Mouse (Mus musculus): ENCODE results near the gene Ate1. TPM values are rescaled to one million over a fixed set of nuclear protein-coding genes. Genes with fewer than 3 reads are reported as not detected.
A peak's percentile ranks its signal among the peaks of the same experiment; 100 is the strongest.
"Not testable (repeated sequence)": the region's sequence is repeated elsewhere in the genome, so short reads cannot be mapped to it uniquely, and the experiment has no call there.

Ate1 gene
- polyA plus RNA-seq, 1 experiment from 2014 or later = 72.9 TPM

GRCm38 (mm10) chr7:130545401-130545800 lies 25.2 kb upstream of the Ate1 start:
- H3K27ac ChIP-seq (ENCODE audit: low read depth) = no peak overlapping the region
- H3K4me1 ChIP-seq (ENCODE audit: insufficient read depth) = no peaks in the 10 kb centered on the region
- DNase-seq = no peak
- H3K4me3 ChIP-seq (ENCODE audit: low read depth, low read length) = peak overlapping the region; percentile 84
- H3K36me3 ChIP-seq (ENCODE audit: insufficient read depth) = peaks cover 42% of the 10 kb centered on the region
- 85% methylated on average over 5 of the region's 5 CpGs for WGBS
- ATAC-seq (ENCODE audit: insufficient read depth) = no peak
- peak overlapping the region; percentile 93; the same call in 1 of the 2 replicates for H3K9ac ChIP-seq
- no peak for TF ChIP-seq CTCF (IDR thresholded peaks at IDR 0.05; ENCODE audit: low read depth)
- H3K4me2 ChIP-seq = peak overlapping the region; percentile 82
- no peaks in the 10 kb centered on the region for H3K27me3 ChIP-seq (ENCODE audit: insufficient read depth, low read length)
- H3K9me3 ChIP-seq (ENCODE audit: low read depth, low read length) = no peaks in the 10 kb centered on the region

DNA sequence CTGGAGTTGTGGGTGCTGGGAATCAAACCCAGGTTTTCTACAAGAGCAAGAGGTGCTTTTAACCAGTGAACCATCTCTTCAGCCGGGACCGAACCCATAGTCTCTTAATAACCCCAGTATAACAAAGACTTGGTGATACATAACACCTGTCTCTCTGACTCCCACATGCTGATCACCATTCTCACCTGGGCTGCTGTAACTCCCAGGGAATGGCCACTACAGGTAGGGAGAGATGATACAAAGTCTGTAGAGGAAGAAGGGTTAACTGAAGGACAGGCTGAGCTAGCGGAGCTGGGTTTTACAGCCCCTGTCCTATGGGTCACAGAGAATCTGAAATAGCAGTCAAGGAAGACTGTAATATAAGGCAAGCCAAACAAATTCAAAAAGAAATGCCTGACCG lies 23.0 kb upstream of the Ate1 start:
- no peak overlapping the region for H3K4me2 ChIP-seq
- H3K9ac ChIP-seq = no peak overlapping the region
- H3K4me1 ChIP-seq (ENCODE audit: insufficient read depth) = no peaks in the 10 kb centered on the region
- 96% methylated on average over 4 of the region's 4 CpGs for WGBS
- no peaks in the 10 kb centered on the region for H3K27me3 ChIP-seq (ENCODE audit: insufficient read depth, low read length)
- no peak for DNase-seq
- no peak overlapping the region for H3K27ac ChIP-seq (ENCODE audit: low read depth)
- no peaks in the 10 kb centered on the region for H3K9me3 ChIP-seq (ENCODE audit: low read depth, low read length)
- no peak overlapping the region for H3K4me3 ChIP-seq (ENCODE audit: low read depth, low read length)
- ATAC-seq (ENCODE audit: insufficient read depth) = no peak
- no peak for TF ChIP-seq CTCF (IDR thresholded peaks at IDR 0.05; ENCODE audit: low read depth)
- H3K36me3 ChIP-seq (ENCODE audit: insufficient read depth) = peaks cover 65% of the 10 kb centered on the region

DNA sequence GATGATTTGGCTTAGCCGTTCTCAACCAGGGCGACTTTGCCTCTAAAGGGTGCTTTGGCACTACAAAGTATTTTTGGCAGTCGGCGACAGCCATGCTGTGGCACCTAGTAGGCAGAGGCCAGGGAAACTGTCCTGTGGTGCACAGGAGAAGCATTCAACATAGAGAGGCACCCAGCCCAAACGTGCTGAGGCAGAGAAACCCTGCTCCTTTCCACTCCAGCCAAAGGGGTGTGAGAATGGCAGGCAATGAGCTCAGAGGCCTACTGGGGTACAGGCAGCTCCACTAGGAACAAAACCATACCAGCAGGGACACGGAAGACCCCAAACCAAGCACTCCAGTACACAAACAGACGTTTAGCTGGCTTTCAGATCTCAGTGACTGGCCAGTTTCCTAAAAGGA lies 20.0 kb upstream of the Ate1 start:
- DNase-seq = no peak
- Histone ChIP-seq H3K27ac (ENCODE audit: low read depth) (no peak overlapping the region), H3K36me3 (ENCODE audit: insufficient read depth) (peaks cover 86% of the 10 kb centered on the region), H3K4me1 (ENCODE audit: insufficient read depth) (no peaks in the 10 kb centered on the region), H3K9me3 (ENCODE audit: low read depth, low read length) (no peaks in the 10 kb centered on the region), H3K4me3 (ENCODE audit: low read depth, low read length) (no peak overlapping the region), H3K4me2 (no peak overlapping the region), H3K9ac (no peak overlapping the region), H3K27me3 (ENCODE audit: insufficient read depth, low read length) (no peaks in the 10 kb centered on the region)
- no peak for ATAC-seq (ENCODE audit: insufficient read depth)
- 85% methylated on average over 7 of the region's 7 CpGs for WGBS
- no peak for TF ChIP-seq CTCF (IDR thresholded peaks at IDR 0.05; ENCODE audit: low read depth)

- no peak overlapping the region for H3K4me3 ChIP-seq (ENCODE audit: low read depth, low read length)
- H3K4me2 ChIP-seq = no peak overlapping the region
- H3K36me3 ChIP-seq (ENCODE audit: insufficient read depth) = peaks cover 88% of the 10 kb centered on the region
- no peak for DNase-seq
- WGBS = 77% methylated on average over 4 of the region's 4 CpGs
- H3K9ac ChIP-seq = no peak overlapping the region
- H3K4me1 ChIP-seq (ENCODE audit: insufficient read depth) = no peaks in the 10 kb centered on the region
- no peak for TF ChIP-seq CTCF (IDR thresholded peaks at IDR 0.05; ENCODE audit: low read depth)
- no peaks in the 10 kb centered on the region for H3K9me3 ChIP-seq (ENCODE audit: low read depth, low read length)
- no peak for ATAC-seq (ENCODE audit: insufficient read depth)
- no peak overlapping the region for H3K27ac ChIP-seq (ENCODE audit: low read depth)
- H3K27me3 ChIP-seq (ENCODE audit: insufficient read depth, low read length) = no peaks in the 10 kb centered on the region
Observed at GRCm38 (mm10) chr7:130537068-130537467, 16.9 kb upstream of the Ate1 start.

DNA sequence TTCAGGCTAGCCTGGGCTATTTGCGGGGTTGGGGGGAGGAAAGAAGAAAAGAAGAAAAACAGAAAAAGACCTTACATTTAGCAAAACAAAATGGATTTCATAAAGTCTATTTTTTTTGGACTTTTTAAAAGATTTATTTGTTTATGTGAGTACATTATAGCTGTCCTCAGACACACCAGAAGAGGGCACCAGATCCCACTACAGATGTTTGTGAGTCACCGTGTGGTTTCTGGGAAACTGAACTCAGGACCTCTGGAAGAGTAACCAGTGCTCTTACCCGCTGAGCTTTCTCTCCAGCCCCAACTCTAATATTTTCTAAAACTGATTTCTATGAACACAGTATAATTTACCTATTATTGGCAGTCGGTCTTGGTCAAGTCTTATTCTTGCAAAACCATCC lies 15.0 kb upstream of the Ate1 start:
- Histone ChIP-seq H3K27me3 (ENCODE audit: insufficient read depth, low read length) (no peaks in the 10 kb centered on the region), H3K9me3 (ENCODE audit: low read depth, low read length) (no peaks in the 10 kb centered on the region), H3K4me1 (ENCODE audit: insufficient read depth) (no peaks in the 10 kb centered on the region), H3K9ac (no peak overlapping the region), H3K4me3 (ENCODE audit: low read depth, low read length) (no peak overlapping the region), H3K27ac (ENCODE audit: low read depth) (no peak overlapping the region), H3K36me3 (ENCODE audit: insufficient read depth) (peaks cover 84% of the 10 kb centered on the region), H3K4me2 (no peak overlapping the region)
- no peak for ATAC-seq (ENCODE audit: insufficient read depth)
- TF ChIP-seq CTCF (IDR thresholded peaks at IDR 0.05; ENCODE audit: low read depth) = peak; percentile 32
- 85% methylated on average over 4 of the region's 4 CpGs for WGBS
- DNase-seq = no peak

DNA sequence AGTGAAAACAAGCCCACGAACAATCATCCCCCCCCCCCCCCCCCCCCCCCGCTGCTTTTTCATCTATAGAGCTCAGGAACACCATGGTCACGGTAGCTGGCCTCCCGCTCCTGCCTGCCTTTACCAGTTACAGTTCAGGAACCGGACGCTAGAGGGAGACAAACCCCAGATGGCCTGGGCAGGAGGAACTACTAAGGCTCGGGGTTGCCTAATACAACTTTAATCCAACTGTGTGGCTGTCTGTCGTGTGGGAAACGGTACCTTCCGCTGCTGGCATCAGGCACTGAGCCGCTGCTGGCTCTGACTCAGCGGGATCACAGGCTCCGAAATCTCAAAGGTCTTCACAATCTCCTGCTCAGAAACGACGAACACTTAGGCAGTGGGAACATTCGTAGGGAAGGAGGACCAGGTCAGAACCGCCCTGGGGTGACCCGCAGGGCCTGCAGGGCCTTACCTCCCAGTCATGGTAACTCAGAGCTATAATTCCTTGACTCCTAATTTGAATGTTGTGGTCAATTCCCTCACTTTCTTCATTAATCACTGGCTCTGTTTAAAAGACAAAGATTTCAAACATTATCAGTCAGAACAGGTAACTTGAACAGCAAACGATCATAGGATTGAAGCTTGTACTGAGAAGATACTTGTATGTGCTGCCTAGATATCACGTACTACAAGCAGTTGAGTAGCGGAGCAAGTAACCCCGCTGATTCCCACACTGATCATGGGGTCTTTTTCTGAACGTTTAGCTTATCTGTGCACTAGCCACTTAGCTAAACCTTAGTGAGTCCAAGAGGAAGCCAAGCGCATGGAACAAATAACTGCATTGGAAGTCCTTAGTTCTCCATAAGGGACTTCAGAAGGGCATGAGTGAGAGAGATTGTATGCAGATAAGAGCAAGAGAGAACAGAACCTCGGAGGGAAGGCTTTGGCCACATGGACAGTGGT lies 13.4 kb upstream of the Ate1 start:
- Histone ChIP-seq H3K9ac (no peak overlapping the region), H3K36me3 (ENCODE audit: insufficient read depth) (peaks cover 68% of the 10 kb centered on the region), H3K27ac (ENCODE audit: low read depth) (no peak overlapping the region), H3K4me2 (no peak overlapping the region), H3K4me1 (ENCODE audit: insufficient read depth) (no peaks in the 10 kb centered on the region), H3K4me3 (ENCODE audit: low read depth, low read length) (no peak overlapping the region), H3K27me3 (ENCODE audit: insufficient read depth, low read length) (no peaks in the 10 kb centered on the region), H3K9me3 (ENCODE audit: low read depth, low read length) (no peaks in the 10 kb centered on the region)
- peak; percentile 84 for ATAC-seq (ENCODE audit: insufficient read depth)
- peak; percentile 93 for DNase-seq
- WGBS = 47% methylated on average over 24 of the region's 25 CpGs
- TF ChIP-seq CTCF (IDR thresholded peaks at IDR 0.05; ENCODE audit: low read depth) = peak; percentile 94

GRCm38 (mm10) chr7:130531138-130531537 lies 11.0 kb upstream of the Ate1 start:
- H3K9ac ChIP-seq; H3K4me2 ChIP-seq; H3K27me3 ChIP-seq (ENCODE audit: insufficient read depth, low read length); H3K4me1 ChIP-seq (ENCODE audit: insufficient read depth); H3K27ac ChIP-seq (ENCODE audit: low read depth); H3K9me3 ChIP-seq (ENCODE audit: low read depth, low read length); ATAC-seq (ENCODE audit: insufficient read depth); DNase-seq; H3K4me3 ChIP-seq (ENCODE audit: low read depth, low read length): not testable (repeated sequence)
- 93% methylated on average over 14 of the region's 15 CpGs for WGBS
- H3K36me3 ChIP-seq (ENCODE audit: insufficient read depth) = peaks cover 49% of the 10 kb centered on the region

Data from lung, embryonic 14.5 days (tissue).